Mouse (Mus musculus) mouse trophoblast stem cell (cell line): ENCODE data around the gene Btbd3.

ENCODE experiments used
- in situ Hi-C, 2 experiments: fragments of 300-500 bp; cut with MseI, MboI; formaldehyde crosslinking; loops; 2 replicates in 1 of 2; 3 replicates in 1 of 2; pipeline ENCODE4 v1.15.1; 2025

Gene Btbd3

DNA sequence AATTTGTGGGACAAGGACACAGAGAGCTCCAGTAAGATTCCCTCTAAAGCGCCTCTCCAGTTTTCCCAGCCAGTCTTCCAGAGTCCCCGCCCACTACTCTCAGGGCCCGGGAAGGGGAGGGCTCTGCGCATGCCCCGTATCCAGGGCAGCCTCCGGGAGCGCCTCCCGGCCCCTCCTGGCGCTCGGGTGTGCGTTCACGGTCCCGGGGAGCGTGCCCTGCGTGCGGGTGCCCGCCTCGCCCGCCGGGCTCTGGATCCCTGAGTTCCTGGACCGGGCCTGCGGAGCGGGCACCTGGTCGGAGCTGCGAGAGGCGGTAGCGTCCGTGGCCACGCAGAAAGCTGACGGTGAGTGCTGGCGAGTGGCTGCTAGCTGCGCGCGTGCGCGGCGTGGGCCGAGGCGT is at the start of gene Btbd3:
TSS of gene Btbd3 (plus strand) at position 155 of the 400 bp plus-strand sequence.
- in situ Hi-C loops = no loop called here

DNA sequence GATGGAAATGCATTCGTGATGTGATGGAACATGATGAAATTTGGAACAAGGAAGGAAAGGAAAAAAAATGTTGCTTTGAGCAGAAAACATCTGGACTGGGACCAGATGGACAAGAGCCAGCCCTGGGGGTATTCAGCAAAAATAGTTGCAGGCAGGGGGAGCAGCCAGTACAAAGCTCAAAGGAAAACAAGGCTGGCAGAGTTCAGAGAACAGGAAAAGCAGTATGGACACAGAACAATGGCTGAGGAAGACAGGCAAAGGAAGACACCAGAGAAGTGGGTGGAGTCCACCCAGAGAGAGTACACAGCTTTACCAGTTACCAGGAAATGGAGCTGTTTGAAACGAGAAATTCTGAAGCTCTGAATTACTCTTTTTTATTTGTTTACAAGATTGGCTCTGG is 40.8 kb upstream of the Btbd3 start:
- in situ Hi-C loops = no loop called here

DNA sequence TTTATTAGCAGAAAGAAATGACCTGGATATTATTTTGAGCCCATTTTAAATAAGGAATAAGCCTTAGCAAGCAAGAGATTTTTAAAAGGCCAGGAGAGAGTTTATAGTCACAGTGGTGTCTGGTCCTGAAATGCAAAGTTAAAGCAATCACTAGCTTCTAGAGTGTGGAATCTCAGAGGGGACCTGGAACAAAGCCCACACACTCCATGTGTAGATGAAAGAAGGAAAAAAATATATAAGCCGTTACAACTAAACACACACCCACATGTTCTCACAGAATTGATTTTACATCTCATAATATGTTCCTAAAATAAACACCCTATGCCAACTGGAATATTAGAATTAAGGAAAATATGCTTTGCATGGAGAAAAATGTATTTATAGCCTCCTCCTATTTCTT is 36.1 kb upstream of the Btbd3 start:
- in situ Hi-C loops = no loop called here

DNA sequence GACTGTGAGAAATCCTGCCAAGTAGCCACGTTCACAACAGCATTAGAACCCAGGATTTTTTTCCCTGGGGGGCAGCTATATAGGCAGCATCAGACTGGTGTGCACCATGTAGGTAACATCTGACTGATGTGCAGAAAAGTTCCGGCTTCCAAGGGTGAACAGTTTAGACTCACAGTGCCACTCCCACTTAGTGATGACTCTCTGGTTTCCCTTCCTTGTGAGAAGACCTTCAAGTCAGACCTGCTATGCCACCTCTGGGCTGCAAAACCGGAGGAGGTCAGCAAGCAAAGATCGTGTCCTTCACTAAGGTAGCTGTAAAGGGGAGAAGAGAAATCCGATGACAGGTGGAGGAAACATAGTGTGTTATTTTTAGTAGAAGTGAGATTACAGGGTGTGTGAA is 24.1 kb upstream of the Btbd3 start:
- in situ Hi-C loops = no loop called here

DNA sequence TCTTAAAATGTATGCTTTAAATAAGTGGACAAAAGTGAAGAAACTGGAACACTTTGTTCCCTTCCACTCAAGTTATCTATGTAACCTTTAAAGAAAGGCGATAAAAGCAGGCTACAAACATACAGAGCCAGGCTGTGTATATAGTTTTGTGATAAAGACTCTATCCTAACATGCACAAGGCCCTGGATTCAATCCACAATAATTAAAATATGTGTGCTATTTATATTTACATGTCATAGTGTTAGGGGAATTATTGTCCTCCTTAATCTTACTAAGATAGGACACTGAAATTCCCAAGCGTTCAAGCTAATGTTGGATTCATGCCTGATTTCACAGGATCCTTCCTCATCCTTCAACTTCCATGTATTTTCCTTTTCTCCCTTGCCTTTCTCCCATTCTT is 20.2 kb upstream of the Btbd3 start:
- in situ Hi-C loops = no loop called here

DNA sequence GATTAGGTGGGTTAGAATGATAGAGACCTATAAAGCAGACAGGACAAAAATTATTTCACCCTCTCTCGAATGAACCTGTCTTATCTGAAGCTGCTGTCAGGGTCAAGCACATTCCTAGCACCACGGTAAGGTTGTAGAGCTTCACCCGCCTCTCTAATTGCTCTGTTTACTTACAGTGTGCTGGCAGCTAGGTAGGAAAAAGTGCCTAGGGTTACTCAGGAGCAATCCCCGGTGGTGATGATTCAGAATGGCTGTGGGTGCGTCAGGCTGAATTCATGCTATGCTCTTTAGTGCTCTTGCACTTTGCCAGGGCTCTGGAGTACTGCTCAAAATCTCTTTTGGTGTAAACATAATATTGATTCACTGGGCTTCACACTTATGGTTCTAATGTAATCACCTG is 13.9 kb upstream of the Btbd3 start:
- in situ Hi-C loops = no loop called here

DNA sequence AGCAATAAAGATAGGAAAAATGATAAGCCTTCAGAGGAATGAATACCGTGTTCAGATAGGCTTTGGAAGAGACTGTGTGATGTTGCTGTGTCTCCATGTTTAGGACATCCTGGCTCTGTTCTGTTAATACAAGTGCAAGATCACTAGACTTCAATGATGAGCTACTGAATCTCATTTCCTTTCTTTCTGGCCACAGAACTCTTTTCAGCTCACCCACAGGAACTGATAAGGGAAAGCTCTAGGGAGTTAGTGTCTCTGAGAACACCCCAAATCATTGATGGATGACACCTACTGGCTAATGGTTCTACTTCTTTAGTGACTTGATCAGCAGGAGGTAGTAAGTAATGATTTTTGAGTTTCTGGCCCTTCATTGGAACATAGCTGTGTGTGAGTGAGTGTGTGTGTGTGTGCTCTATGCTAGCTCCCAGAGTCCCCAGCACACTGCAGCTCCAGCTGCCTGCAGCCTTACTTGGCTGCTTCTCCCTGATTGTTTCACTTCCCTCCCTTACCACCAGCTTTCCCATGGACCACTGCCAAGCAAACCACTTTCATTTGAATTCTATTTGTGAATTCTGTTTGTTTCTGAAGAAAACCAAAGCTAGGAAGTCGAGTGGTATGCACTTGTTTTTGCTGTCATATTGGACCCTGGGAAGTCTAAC is 10.6 kb upstream of the Btbd3 start:
- in situ Hi-C loops = no loop called here

DNA sequence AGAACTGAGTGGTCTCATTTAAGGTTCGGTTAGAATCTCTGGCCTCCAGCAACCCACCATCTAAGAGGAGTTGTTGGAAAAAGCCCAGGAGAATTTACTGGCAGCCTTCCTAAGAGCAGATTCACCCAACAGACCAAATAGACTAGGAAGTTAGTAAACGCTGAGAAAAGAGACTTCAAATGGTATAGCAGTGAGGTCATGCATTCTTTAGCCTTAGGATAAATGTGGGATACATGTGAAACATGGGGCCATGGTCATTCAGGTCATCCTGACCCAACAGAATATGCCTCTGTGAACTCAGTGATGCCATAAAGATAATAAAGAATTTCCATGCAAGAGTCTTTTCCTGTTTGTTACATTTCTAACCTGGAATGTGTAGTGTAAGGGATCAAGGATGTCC is 8.4 kb upstream of the Btbd3 start:
- in situ Hi-C loops = no loop called here

DNA sequence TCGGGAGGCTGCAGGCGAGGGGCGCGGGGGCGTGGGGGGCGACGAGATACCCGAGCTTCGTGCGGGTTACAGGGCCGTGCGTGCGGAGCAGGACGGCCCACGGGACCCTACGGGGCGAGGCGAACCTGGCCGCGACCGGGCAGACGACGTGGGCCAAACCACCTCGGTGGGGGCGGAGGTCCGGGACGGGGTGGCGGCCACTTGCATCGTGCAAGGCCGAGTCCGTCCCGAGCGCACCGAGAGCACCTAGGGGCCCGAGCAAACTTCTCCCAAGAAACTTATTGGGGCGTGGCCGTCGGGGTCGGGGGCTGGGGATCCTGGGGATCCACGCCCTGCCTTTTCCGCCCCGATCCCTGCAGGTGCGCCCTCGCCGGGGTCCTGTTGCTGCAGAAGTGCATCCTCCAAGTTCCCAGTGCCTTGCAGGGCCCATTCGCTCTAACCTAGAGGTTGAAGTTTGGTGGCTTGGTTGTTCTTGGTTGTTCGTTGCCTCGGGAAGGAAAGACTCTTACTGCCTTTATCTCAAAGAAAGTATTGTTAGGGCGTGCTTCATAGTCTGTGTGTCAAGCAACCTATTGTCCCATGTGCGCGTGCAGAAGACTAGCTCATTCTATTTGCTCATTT is 596 bp downstream of the Btbd3 start:
- in situ Hi-C loops = no loop called here

DNA sequence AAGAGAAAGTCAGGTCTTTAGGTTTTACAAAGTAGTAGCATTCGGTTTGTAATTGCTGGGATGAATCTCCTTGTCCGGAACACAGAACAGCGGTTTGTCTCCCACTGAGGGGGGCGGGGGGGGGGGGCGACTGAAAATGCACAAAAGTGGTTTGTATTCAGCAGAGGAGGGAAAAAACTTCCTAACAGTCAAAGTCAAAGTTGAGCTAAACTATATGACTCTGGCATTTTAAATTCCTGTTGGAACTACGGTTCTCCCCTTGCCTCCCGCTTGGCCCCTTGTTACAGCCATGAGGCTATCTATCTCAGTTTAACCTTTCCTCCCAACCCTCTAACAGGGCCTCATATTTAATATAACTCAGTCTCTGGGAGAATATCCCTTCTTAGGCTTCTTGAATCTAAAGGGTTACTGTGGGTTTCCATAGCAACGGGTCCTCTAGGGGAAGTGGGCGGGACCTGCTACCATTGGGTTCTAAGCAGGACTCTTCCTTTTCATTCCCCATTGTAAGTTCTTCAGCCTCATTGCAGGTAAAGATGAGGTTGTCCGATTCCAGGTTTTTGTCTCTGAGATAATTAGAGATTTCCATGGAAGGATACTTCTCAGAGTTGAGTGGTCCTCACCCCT is 1.4 kb downstream of the Btbd3 start:
- in situ Hi-C loops = no loop called here

DNA sequence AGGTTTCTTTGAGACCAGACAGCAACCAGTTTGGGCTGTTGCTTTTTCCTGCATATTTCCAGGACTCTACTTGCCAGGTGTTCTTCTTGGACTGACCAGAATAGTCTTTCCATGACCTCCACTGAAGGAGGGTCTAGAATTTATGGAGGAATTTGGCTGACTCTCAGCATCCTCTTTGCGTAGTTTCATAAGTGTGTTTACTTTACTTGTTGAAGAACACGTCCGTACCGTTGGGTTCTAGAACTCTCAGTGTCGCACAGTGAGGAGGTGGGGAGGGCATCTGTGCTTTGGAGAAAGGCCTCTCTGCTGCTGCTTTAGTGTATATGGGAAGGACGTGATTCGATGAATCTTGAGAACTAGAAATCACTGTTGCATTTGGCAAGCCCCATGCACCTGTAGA is 4.8 kb downstream of the Btbd3 start:
- in situ Hi-C loops = no loop called here

DNA sequence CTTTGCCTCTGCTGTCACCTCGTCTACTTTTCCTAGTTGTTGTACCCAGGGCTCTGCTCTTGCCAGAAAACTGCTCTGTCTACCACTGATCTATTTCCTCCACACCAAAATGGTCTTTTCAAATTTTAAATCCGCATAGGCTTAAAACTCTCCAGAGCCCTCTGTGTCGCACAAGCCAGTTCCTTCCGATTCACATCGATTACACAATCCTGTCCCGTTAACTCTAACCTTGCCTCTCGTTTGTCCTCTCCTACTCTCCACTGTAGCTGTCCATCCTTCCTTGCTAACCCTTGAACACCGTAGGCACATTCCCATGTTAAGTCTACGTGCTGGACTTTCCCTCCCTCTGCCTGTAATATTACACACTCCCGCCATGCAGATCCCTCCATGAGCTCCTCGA is 6.5 kb downstream of the Btbd3 start:
- in situ Hi-C loops = no loop called here

DNA sequence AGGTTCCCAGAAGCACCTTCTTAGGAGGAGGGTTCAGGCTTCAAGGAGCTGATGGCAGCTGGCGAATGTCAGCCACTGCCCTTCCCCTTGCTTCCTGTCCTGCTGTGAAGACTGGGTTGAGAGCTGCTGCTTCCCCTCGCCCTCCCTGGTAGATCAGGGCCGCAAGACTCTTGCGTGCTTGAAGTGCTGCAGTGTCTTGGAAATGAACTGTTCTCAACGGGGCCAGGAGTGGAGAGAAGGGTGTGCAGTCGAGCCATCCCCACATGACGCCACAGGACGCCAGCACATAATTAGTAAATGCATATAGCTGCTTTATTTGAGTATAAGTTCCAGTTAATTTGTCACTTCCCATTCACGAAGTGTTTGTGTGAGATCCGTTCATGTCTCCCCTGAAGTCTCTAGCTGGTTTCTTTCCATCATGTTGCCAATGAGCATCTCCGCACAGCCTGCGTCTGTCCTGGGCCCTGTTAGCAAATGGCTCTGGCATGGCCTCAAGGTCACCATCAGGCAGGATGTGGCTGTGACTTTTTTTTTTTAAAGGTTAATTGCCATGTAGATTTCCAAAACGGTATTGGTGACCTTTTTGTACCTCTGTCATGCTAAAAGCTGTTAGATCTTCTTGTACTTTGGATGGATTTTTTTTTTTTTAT is 9.1 kb downstream of the Btbd3 start:
- in situ Hi-C loops = no loop called here

DNA sequence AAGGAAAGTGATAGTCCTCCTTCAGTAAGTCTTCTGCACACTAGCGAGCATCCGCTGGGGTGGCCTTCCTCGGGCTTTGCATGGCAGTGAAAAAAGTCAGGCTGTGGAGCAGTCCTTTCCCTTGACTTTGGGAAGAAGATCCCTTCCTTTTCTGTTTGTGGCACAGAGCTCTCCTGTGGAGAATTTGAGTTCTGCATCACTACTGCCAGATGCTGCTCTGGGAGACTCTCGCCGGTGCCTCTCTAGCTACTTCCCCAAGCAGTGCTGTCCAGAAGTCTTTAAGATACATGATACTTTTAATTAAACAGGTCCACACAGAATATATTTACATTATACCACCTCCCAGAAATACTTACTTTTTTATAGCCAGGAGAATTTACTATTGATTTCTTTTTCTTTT is 10.3 kb downstream of the Btbd3 start:
- in situ Hi-C loops = no loop called here

DNA sequence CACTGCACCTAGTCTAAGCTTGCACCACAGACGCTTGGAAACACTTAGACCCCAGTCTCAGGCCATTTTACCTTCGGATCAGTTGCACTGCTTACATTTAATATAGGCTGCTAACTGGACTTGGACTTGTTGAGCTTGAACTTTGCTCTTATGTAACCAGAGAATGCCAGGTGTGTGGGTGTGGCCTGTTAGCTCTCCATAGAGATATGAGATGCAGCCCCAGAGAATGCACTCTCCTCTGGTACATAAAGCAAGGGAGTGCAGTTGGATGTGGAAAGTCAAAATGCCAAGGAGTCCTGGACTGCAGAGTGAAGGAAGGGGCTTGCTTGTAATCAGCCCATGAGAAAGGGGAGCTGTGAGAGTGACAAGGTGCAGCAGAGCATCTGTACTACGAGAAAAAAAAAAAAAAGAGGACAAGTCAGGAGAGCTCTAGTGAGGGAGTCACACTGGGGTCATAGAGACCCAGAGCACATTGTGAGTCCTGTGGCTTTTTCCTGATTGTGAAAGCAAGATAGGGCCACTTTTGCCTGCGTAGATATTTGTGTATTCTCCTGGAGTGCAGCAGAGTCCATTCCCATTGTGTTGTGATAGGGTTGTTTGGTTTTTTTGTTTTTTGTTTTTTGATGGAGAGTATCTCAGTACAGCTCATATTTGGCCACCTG is 11.6 kb downstream of the Btbd3 start:
- in situ Hi-C loops = no loop called here

DNA sequence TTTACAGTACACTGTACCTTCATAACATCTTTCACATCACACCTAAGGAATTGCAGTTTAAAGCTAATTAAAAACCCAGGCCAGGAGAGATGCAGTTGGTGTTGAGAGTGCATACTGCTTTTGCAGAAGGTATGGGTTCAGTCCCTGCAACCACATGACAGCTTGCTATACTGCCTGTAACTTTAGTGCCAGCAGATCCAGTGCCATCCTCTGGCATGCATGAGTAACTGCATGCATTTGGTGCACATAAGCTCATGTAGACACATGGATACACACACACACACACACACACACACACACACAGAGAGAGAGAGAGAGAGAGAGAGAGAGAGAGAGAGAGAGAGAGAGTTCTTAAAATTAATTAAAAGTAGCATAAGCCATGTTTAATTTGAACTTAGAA is 13.0 kb downstream of the Btbd3 start:
- in situ Hi-C loops = no loop called here

DNA sequence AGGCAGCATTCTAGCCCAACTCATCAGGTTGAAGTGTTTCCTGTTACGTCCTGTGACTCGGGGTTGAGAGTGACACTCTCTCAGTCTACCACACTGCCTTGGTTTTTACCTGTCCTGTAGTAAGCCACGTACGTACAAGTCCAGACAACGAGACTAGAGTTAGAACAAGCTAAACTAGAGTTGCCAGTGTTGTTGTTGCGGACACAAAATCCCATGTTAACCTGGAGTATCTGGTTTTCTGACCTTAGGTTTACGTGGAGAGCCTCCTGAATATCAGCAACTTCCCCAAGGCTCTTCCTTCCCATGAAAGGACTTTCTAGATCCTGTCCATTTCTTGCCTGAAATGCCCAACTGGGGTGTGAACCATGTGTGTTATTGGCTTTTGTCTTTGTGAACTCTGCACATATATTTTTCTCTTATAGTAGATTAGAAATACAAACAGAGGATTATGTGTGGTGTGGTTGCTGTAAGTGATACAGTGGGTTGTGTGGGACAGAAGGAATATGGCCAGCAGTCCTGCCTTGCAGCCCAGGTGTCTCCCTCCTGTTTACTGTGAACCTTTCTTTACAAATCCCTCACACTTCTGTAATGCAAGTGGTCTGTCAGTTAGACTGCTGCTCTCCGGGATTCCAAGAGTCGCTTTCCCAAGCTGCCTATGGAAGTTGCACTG is 17.2 kb downstream of the Btbd3 start:
- in situ Hi-C loops = no loop called here

DNA sequence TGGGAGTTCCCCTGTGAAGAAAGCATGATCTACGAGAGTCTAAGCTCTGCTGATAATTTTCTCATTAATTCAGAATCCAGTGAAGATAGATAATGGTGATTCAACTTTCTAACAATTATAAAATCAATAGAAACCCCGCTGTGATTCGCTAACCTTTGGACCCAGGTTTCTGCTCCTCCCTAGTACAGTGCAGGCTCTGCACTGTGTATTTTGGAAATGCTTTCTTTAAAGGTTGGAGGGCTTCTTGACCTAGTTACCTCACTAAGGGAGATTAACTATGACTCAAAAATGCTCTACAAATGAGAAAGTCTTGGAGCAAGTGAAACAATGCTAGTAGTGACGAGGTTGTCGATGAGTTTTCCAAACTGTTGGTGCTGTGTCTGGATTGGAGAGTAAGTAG is 17.7 kb downstream of the Btbd3 start:
- in situ Hi-C loops = no loop called here

DNA sequence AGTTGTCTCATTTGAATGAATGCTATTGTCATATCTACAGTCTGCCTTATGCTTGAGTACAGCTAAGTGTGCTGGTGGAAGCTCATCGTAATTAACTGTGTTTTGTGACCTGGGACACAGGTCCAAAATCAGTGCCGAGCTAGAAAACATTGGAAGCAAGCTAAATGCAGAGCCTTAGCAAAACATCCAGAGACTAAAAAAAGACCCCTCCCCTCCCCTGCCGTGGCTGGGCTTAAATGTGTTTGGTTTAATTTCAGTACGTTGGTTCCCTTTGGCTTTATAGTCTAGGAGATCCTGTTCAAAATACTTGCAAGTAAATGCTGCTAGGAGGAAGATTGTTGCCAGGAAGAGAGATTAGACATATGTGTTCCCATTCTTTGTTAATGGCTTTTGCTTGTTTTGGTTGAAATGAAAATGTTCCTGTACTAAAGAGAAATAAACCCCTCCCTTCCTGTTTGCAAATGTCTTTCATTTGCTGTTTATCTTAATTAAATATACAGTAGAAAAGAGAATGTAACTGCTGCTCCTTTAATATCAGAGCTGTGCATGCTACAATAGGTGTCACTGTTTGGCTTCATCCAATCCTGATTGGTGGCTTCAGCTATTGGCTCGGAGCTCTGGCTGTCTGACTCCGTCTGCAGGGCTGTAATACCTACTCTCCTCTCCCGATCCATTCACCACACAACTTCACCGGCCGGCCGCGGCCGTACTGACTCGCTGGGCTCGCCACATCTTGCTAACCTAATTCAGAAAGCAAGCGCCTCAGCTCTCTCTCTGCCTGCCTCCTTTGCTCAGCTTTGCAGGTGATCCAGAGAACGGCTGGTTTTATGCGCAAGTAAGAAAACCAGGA is 21.7 kb downstream of the Btbd3 start:
- in situ Hi-C loops = no loop called here

DNA sequence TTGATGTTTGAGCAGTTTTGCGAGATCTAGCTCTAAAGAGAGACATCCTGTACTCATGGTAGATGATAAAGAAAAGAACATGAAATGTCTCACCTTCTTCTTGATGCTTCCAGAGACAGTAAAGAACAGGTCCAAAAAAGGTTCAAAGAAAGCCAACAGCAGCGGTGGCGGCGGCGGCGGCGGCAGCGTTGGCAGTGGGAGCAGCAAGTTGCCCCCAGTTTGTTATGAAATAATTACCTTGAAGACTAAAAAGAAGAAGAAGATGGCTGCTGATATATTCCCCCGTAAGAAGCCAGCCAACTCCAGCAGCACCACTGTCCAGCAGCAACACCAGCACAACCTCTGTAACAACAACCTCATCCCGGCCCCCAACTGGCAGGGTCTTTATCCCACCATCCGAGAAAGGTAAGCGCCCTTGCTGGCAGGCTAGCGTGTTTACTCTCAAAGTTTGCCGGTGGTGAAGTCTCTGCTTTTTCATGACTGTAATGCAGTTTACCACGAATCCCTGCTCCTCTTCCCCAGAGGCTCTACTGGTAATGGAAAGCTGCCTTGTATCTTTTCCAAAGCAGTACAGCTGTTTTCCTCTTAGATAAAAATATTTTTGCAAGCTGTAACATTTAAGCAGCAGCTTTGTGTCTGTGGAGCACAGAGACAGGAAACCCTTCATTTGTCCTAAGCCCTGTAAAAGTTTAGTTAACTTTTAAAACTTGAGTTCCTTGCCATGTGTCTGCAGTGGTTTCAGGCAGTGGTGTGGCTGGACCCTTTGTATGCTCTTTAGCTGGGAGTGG is 22.7 kb downstream of the Btbd3 start:
- in situ Hi-C loops = no loop called here
